Mouse (Mus musculus) lung, embryonic 16.5 days (tissue): ENCODE measurements around the gene Lcmt2. TPM values are rescaled to one million over a fixed set of nuclear protein-coding genes. Genes with fewer than 3 reads are reported as not detected.

Experiments used
- ATAC-seq: fragments of 200-750 bp; cut with Nextera tagmentation; 2 replicates; pipeline ENCODE4 v1.8.0; 2017; ENCODE audit warnings: low read depth, mild to moderate bottlenecking, moderate library complexity
- H3K27ac ChIP-seq: fragments of 300-500 bp; sonication (generic); 2 replicates; pipeline ENCODE4 v1.5.1; 2014; ENCODE audit warnings: mild to moderate bottlenecking, control low read depth, low read length
- H3K27me3 ChIP-seq: fragments of 300-500 bp; sonication (generic); 2 replicates; pipeline ENCODE4 v1.6.1; 2014; ENCODE audit warnings: low read depth, low read length, mixed read lengths; ENCODE audit not compliant: control insufficient read depth, insufficient read depth
- H3K36me3 ChIP-seq: fragments of 300-500 bp; sonication (generic); 2 replicates; pipeline ENCODE4 v1.6.1; 2014; ENCODE audit warnings: low read length; ENCODE audit not compliant: control insufficient read depth, insufficient read depth
- H3K4me1 ChIP-seq: fragments of 300-500 bp; sonication (generic); replicated peaks from 2 replicates; pipeline ENCODE4 v1.6.1; 2014; ENCODE audit warnings: low read length, mixed read lengths; ENCODE audit not compliant: control insufficient read depth, insufficient read depth
- H3K4me2 ChIP-seq: fragments of 300-500 bp; sonication (generic); 2 replicates; pipeline ENCODE4 v1.6.1; 2014; ENCODE audit warnings: low read depth, low read length, control low read depth
- H3K4me3 ChIP-seq: fragments of 300-500 bp; sonication (generic); 2 replicates; pipeline ENCODE4 v1.5.1; 2014; ENCODE audit warnings: mild to moderate bottlenecking, low read length, control low read depth
- H3K9ac ChIP-seq: fragments of 300-500 bp; sonication (generic); 2 replicates; pipeline ENCODE4 v1.6.1; 2014; ENCODE audit warnings: low read length, control low read depth
- H3K9me3 ChIP-seq: fragments of 300-500 bp; sonication (generic); 2 replicates; pipeline ENCODE4 v1.6.1; 2016; ENCODE audit warnings: low read length; ENCODE audit not compliant: control insufficient read depth
- WGBS: fragments of 180-500 bp; shearing (Covaris S2); extraction: QIAGEN DNeasy Blood & Tissue Kit; methylation state at CpG from one replicate; pipeline ENCODE4 v1.1.7; 2014; 5-methylcytosine and 5-hydroxymethylcytosine counted together
- polyA plus RNA-seq: library from polyadenylated mRNA; unstranded; fragments of >200 nt; fragmentation: Nextera tagmentation; extraction: Ambion mirVana; gene quantifications from 2 replicates; pipeline ENCODE4 v1.2.1, GENCODE M21; 2015

Gene Lcmt2
- polyA plus RNA-seq, 1 experiment from 2014 or later = 25.3 TPM

DNA sequence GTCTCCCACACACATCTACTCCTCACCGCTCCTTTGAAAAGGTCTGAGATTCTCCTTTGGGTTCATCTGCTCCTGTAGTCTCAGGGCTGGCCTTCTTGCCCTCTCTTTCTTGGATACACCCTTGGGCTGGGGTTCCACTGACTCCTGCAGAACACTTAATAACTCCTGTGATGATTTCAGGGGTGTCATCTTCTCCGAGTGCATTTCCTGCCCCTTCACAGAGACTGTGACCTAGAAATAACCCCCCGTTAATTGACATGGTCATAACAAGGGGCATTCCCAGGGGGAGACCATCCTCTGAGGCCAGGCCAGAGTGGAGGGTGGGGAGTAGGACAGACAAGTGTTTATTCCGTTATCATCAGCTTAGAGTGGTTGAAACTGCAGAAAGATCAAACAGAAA is 28.7 kb upstream of the Lcmt2 start:
- H3K36me3 ChIP-seq = peaks cover 14% of the 10 kb centered on the region
- WGBS = 34% methylated on average over 4 of the region's 4 CpGs

DNA sequence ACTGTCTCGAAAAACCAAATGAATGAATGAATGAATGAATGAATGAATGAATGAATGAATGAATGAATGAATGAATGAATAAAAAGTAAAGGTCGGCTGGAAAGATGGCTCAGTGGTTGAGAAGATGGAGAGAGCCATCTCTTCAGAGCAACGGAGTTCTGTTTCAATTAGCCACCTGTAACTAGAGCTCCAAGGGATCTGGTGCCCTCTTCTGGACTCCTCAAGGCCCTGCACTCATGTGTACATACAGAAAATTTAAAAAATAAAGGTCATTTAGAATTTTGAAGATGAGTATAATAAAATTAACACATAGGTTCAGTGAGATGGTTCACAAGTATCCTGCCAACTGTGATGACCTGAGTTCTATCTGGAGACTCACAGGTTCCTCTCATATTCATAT is 12.6 kb upstream of the Lcmt2 start:
- Histone ChIP-seq H3K4me3 (no peak overlapping the region), H3K4me1 (no peaks in the 10 kb centered on the region), H3K9ac (no peak overlapping the region), H3K36me3 (peaks cover 11% of the 10 kb centered on the region; the same call in 1 of the 2 replicates), H3K9me3 (no peaks in the 10 kb centered on the region), H3K4me2 (no peak overlapping the region), H3K27me3 (no peaks in the 10 kb centered on the region), H3K27ac (no peak overlapping the region)
- no peak for ATAC-seq
- WGBS = 85% methylated on average over 3 of the region's 3 CpGs

More for the DNA sequence above, 28.7 kb upstream of the Lcmt2 start:
- Histone ChIP-seq H3K9ac (peak overlapping the region; percentile 91), H3K9me3 (no peaks in the 10 kb centered on the region), H3K4me3 (peak overlapping the region; percentile 92), H3K4me2 (peak overlapping the region; percentile 66), H3K27ac (no peak overlapping the region), H3K4me1 (peaks cover 14% of the 10 kb centered on the region), H3K27me3 (no peaks in the 10 kb centered on the region)
- no peak for ATAC-seq

DNA sequence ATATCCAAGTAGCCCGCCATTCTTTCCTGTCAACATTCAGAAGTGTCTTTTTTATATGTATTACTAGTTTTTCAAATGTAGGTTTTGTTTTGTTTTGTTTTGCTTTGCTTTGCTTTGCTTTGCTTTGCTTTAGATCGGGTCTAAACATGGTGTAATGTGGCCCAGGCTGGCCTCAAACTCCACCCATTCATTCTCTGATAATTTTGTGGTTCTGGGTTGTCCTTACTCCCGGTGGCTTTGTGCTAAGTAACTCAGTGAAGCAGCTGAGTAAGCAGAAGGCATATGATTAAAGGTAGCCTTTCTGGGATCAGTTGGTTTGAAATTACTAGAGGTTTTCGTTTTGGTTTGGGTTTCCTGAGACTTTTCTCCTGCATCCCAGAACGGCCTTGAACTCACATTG is 9.2 kb upstream of the Lcmt2 start:
- WGBS = 79% methylated on average over 5 of the region's 5 CpGs
- H3K36me3 ChIP-seq = peaks cover 12% of the 10 kb centered on the region; the same call in 1 of the 2 replicates

DNA sequence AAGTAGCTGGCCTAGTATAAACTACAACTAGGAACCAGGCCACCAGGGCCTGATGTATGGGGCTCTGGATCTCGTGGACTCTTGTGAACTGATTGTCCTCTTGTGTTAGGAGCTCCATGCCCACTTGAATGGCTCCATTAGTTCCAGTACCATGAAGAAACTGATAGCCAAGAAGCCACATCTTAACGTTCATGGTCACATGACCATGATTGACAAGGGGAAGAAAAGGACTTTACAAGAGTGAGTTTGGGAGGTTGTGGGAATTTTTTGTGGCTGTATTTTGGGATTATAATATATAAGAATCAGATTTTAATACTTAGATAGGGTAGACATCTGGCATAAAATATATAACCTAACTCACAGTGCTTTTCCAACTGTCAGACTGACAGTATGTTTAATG is 2.0 kb upstream of the Lcmt2 start:
- no peak for ATAC-seq
- no peak overlapping the region for H3K9ac ChIP-seq
- H3K4me2 ChIP-seq = no peak overlapping the region
- peaks cover 25% of the 10 kb centered on the region for H3K4me1 ChIP-seq
- 0 out of 2 replicates have a peak, but pooled peaks cover 3% of the 10 kb centered on the region for H3K9me3 ChIP-seq
- H3K27ac ChIP-seq = no peak overlapping the region
- H3K27me3 ChIP-seq = no peaks in the 10 kb centered on the region
- WGBS = 65% methylated on average over 2 of the region's 2 CpGs
- H3K36me3 ChIP-seq = peaks cover 11% of the 10 kb centered on the region; the same call in 1 of the 2 replicates
- H3K4me3 ChIP-seq = no peak overlapping the region

More for the DNA sequence above, 9.2 kb upstream of the Lcmt2 start:
- Histone ChIP-seq H3K9me3 (no peaks in the 10 kb centered on the region), H3K27me3 (no peaks in the 10 kb centered on the region), H3K4me2 (no peak overlapping the region), H3K9ac (no peak overlapping the region), H3K4me3 (no peak overlapping the region), H3K4me1 (no peaks in the 10 kb centered on the region), H3K27ac (no peak overlapping the region)
- no peak for ATAC-seq

DNA sequence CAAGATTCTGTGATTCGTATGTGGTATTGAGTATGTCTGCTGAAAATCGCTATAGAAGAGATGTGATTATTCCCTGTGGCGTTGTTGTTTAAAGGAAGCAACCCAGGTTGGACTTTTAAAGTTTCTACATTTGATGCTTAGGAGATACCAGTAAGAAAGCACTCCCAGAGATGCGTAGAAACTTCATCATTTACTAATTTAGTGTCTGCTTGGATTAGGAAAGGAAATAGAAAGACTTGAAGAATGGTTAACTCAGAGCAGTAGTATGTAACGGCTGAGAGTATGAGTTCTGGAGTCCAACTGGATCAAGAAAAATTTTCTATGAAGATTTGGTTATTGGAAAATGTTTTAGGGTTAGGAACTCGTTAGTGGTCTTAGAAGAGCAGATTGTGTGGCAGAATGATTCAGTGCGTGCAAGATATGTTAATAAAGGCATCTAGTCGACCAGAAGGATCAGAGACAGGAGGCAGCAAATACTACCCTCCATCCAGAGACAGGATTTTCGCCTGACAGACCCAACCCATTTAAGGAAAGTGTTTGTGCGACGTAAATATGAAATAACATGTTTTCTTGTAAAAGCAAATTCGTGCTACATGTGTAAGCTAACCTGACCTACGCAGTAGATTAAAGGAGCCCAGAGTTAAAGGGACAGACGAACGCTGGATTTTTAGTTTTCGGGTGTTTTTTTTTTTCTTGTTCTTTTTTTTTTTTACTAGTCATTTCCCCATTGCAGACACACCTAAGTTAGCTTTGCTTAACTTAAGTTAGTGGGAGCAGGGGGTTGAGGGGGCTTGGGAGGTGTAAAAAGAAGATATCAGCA is 973 bp upstream of the Lcmt2 start:
- H3K9me3 ChIP-seq = 0 out of 2 replicates have a peak, but pooled peaks cover 3% of the 10 kb centered on the region
- H3K4me2 ChIP-seq = peak overlapping the region; percentile 92
- 67% methylated on average over 16 of the region's 16 CpGs for WGBS
- peaks cover 26% of the 10 kb centered on the region for H3K4me1 ChIP-seq
- H3K27ac ChIP-seq = peak overlapping the region; percentile 99
- no peaks in the 10 kb centered on the region for H3K27me3 ChIP-seq
- H3K9ac ChIP-seq = peak overlapping the region; percentile 94
- no peak for ATAC-seq
- peak overlapping the region; percentile 81 for H3K4me3 ChIP-seq
- peaks cover 11% of the 10 kb centered on the region; the same call in 1 of the 2 replicates for H3K36me3 ChIP-seq

DNA sequence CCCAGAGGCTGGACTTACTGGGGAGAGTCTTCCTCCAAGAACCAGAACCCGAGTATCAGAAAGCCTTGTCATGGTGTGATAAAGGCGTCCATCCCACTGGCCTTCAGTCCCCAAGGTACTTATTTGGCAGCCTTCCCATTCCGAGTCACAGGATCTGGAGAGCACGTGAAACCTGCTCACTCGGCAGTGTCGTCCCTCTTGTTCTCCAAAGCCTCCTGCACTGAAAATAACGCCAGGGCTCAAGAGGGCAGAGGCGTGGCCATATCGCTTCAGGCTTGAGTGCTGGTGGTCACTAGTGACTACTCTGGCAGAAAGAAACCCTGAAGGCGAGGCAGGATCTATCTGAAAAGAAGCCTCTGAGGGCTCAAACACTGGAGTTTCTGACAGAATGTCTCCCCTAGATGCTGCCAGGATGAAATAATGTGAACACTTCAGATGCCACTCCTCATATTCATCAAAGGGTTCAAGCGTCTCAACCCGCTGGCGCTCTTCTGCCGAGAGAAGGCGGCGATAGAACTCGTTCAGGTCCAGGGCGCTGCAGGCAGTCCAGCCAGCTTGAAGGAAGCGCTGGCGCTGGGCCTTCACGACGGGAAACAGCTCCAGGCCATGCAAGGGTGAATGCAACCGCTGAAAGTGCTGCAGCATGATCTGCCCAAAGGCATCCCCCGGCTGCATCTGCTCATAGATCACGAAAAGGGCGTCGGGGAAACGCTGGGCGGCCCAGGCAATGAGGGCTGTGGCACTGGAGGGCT is 1.0 kb downstream of the Lcmt2 start:
- 39% methylated on average over 29 of the region's 29 CpGs for WGBS

DNA sequence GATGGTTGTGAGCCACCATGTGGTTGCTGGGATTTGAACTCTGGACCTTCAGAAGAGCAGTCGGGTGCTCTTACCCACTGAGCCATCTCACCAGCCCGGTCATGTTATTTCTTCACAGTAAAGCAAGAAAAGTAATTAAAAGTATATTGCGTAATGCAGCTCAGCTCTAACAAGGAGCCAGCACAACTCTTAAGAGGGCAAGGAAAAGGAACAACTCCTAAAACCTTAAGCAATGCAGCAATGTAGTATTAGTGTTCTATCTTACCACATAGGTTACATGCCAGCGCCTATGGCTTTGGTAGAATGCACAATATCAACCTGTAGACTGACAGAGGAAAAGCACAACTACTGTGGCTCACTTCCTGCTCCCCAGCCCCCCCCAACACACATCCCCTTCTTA is 3.1 kb downstream of the Lcmt2 start:
- 0 out of 2 replicates have a peak, but pooled peaks cover 3% of the 10 kb centered on the region for H3K9me3 ChIP-seq
- ATAC-seq = no peak
- no peak overlapping the region for H3K4me3 ChIP-seq
- no peak overlapping the region for H3K27ac ChIP-seq
- H3K27me3 ChIP-seq = no peaks in the 10 kb centered on the region
- peaks cover 10% of the 10 kb centered on the region; the same call in 1 of the 2 replicates for H3K36me3 ChIP-seq
- H3K4me2 ChIP-seq = no peak overlapping the region
- H3K4me1 ChIP-seq = peaks cover 26% of the 10 kb centered on the region
- 94% methylated on average over 4 of the region's 4 CpGs for WGBS
- H3K9ac ChIP-seq = no peak overlapping the region

More for the DNA sequence above, 1.0 kb downstream of the Lcmt2 start:
- Histone ChIP-seq H3K4me3 (peak overlapping the region; percentile 81), H3K4me2 (peak overlapping the region; percentile 92), H3K9ac (peak overlapping the region; percentile 94), H3K27ac (peak overlapping the region; percentile 99), H3K27me3 (no peaks in the 10 kb centered on the region), H3K36me3 (peaks cover 10% of the 10 kb centered on the region; the same call in 1 of the 2 replicates), H3K9me3 (0 out of 2 replicates have a peak, but pooled peaks cover 3% of the 10 kb centered on the region), H3K4me1 (peaks cover 26% of the 10 kb centered on the region)
- ATAC-seq = no peak

DNA sequence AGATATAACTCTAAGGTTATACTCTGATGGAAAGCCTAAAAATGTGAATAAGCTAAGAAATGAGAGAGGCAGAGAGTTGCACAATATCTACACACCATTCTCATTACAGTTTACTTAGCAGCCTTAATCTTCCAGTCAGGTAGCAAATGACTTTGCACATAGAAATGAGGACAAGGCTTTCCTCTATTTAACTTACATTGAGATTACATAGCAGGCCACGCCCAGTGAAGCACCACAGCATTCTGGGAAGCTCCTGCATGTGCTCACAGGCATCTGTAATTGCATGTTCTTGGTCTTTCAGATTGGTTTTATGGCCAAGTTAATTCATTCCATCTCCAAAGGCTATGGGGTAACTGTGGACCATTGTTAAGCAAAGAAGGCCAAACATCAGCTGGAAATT is 7.6 kb downstream of the Lcmt2 start:
- peaks cover 3% of the 10 kb centered on the region; the same call in 1 of the 2 replicates for H3K4me1 ChIP-seq
- no peaks in the 10 kb centered on the region for H3K36me3 ChIP-seq
- no peak for ATAC-seq
- no peaks in the 10 kb centered on the region for H3K9me3 ChIP-seq
- H3K27ac ChIP-seq = no peak overlapping the region
- no peak overlapping the region for H3K9ac ChIP-seq
- 75% methylated on average over 1 of the region's 1 CpGs for WGBS
- no peak overlapping the region for H3K4me2 ChIP-seq
- no peaks in the 10 kb centered on the region for H3K27me3 ChIP-seq
- H3K4me3 ChIP-seq = no peak overlapping the region
